Mouse (Mus musculus): ENCODE data around the gene A430089I19Rik. TPM values are rescaled to one million over a fixed set of nuclear protein-coding genes. Genes with fewer than 3 reads are reported as not detected.

The A430089I19Rik gene
- not detected for total RNA-seq (2023)

DNA sequence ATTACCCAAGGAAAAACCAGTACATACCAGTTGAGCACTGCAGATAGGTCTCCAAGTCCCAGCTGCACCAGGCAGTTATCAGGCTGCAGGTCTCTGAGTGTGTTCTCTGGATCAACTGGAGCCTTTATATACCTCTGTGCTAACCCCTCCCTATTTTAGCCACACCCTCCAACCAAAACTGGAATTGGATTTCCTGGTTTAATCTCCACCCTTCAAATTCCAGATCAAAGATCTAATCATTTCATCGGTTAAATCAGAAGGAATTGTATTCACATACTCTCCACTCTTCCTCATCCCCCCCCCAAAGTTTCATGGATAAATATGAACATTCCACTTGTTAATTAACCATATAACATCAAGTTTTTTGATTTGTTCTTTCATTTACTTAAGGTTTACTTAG lies at the start of gene A430089I19Rik:
A430089I19Rik (minus strand) TSS at position 101 of the 400 bp plus-strand sequence.

DNA sequence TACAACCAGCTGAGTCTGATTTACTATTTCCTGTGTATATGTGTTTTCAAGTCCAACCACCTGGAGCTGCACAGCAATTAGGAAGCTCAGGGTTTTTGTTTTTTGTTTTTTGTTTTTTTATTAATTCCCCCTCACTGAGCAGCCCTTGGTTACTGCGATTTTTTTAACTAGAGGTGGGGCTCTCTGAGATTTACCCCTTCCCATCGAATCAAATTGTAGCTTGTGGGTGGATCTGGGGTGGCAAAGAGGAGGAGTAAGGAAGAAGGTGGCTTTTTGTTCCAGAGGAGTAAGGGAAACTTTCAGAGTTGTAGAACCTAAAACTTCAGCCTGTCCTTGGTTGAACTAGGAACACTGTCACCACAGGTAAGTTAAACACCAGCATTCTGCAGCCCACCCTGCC lies 32.9 kb upstream of the A430089I19Rik start, which contains the start of gene AA792892:
AA792892 (plus strand) TSS at position 301 of the 400 bp plus-strand sequence.

GRCm38 (mm10) chr5:94314135-94314534 lies 7.5 kb upstream of the A430089I19Rik start, which contains the start of gene Gm6502:
Gene Gm6502, plus strand, starts transcription at chr5:94314435.

Other genes with a start within 250 kb of the A430089I19Rik start
- not detected for gene BC061212, start 236.3 kb downstream of the A430089I19Rik start, total RNA-seq (2023)
- not detected for gene Gm6351, start 230.4 kb downstream of the A430089I19Rik start, total RNA-seq (2023)
- gene Gm3106, start 88.8 kb downstream of the A430089I19Rik start, total RNA-seq (2023) = not detected
- not detected for gene Gm6502, start 7.6 kb upstream of the A430089I19Rik start, total RNA-seq (2023)
- not detected for gene AA792892, start 33.0 kb upstream of the A430089I19Rik start, total RNA-seq (2023)
- gene Gm7682, start 139.0 kb upstream of the A430089I19Rik start, total RNA-seq (2023) = not detected
- not detected for gene Gm3139, start 219.5 kb upstream of the A430089I19Rik start, total RNA-seq (2023)